Mouse (Mus musculus): ENCODE results near the gene Dap3.
"Not testable (repeated sequence)": the region's sequence is repeated elsewhere in the genome, so short reads cannot be mapped to it uniquely, and the experiment has no call there.

Dap3 gene

DNA sequence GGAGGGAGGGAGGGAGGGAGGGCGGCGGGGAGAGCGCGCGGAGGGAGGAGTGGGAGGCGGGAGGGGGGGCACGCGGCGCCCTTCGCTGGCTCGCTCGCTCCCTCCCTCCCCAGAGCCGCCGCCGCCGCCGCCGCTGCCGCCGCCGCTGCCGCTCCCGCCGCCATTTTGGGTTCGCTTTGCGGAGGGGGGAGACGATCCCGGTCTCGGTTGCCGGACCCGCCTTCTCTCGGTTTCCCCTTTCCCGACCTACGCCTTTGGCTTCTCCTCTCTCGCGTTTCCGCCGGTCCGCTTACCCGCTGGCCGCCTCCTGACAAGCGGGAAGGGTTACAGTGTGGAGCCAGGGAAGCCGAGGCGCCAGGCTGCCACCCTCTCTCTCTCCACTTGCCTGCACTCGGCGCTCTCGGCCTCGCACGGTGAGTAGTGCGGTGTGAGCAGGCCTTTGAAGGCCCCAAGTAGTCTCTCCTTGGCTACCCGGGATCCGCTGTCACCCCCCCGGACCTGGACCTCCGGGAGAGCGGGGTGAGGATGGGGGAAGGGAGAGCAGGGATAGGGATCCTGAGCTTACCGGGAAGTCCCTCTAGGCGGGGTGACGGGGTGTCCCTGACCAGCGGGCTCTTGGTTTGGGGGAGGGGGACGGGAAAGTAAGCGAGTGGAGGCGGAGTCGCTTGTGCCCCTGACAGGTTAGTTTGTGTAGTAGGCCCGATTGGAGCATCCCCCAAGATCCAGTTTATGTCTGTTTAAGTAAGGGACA, at the start of gene Dap3, which contains the start of gene Ash1l:
TSS of gene Dap3 (minus strand) at position 606 of the 751 bp plus-strand sequence.
TSS of gene Ash1l (plus strand) at position 47 of the 751 bp plus-strand sequence.
- peak; percentile 70 to 72 for DNase-seq

- no peak for DNase-seq
These were observed 41.8 kb upstream of the Dap3 start for GRCm38 (mm10) chr3:88992793-88993192.

DNA sequence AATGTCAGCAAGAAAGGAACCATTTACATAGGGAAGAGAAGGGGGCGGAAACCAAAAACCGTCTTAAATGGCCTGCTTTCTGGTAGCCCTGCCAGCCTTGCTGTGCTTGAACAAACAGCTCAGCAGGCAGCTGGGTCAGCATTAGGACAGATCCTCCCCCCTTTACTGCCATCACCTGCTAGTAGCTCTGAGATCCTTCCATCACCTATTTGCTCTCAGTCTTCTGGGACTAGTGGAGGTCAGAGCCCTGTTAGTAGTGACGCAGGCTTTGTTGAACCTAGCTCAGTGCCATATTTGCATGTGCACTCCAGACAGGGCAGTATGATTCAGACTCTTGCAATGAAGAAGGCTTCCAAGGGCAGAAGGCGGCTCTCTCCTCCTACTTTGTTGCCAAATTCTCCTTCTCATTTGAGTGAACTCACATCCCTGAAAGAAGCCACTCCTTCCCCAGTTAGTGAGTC, 33.0 kb upstream of the Dap3 start:
- no peak for DNase-seq

GRCm38 (mm10) chr3:88981206-88982010, 30.4 kb upstream of the Dap3 start:
- peak in 1 of 2 experiments; percentile 3 for DNase-seq

DNA sequence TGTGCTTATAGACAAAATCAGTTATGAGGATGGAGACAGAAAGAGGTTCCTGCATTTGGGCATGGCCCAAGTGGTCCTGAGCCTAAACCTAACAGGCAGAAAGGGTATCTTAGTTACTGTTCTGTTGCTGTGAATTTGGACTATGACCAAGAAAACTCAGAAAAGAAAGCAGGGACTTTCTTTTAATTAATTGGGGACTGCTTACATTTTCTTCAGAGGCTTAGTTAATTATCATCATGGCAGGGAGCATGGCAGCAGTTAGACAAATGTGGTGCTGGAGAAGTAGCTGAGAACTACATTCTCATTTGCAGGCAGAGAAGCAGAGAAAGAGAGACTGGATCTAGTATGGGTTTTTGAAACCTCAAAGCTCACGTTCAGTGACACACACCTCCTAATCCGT, 24.0 kb upstream of the Dap3 start:
- no peak for DNase-seq

DNA sequence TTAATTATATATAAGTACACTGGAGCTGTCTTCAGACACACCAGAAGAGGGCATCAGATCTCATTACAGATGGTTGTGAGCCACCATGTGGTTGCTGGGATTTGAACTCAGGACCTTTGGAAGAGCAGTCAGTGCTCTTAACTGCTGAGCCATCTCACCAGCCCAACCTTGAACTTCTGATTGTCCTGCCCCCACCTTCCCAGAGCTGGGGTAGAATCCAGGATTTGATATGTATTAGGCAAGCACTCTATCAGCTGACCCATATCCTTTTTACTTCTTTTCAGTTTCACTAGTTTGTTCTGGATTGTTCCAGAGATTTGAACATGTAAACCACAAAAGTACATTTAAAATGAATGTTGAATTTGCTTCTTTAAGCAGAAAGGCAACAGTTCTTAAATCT, 12.2 kb upstream of the Dap3 start:
- not testable (repeated sequence) for DNase-seq

GRCm38 (mm10) chr3:88953736-88954135, 2.8 kb upstream of the Dap3 start:
- no peak for DNase-seq

DNA sequence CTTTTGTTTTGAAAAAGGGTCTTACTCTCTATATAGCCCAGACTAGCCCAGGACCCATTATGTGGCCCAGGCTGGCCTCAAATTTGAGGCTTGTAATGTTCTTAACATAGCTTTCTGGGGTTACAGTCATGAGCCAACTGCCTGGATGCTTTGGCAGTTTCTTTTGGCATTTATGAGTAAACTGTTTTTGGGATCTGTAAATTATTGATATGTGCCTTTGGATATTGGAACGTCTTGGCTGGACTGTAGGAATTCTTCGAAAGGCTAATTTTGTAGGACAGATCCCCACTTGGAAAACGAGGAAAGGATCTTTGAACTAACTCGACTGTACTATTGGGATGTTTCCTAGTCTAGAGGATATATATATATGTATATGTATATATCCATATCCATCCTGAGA, 2.3 kb upstream of the Dap3 start:
- peak; percentile 15 to 29 for DNase-seq

GRCm38 (mm10) chr3:88951327-88951800, 383 bp upstream of the Dap3 start:
- DNase-seq: no peak

GRCm38 (mm10) chr3:88949786-88950575, 1.0 kb downstream of the Dap3 start:
- peak; percentile 89 to 91 for DNase-seq

- no peak for DNase-seq
These were observed 6.9 kb downstream of the Dap3 start for GRCm38 (mm10) chr3:88944109-88944508.

GRCm38 (mm10) chr3:88942316-88942880, 8.6 kb downstream of the Dap3 start:
- no peak for DNase-seq

GRCm38 (mm10) chr3:88939749-88940148, 11.2 kb downstream of the Dap3 start:
- DNase-seq: peak in 1 of 2 experiments; percentile 35

GRCm38 (mm10) chr3:88939071-88939470, 11.9 kb downstream of the Dap3 start:
- no peak for DNase-seq

DNA sequence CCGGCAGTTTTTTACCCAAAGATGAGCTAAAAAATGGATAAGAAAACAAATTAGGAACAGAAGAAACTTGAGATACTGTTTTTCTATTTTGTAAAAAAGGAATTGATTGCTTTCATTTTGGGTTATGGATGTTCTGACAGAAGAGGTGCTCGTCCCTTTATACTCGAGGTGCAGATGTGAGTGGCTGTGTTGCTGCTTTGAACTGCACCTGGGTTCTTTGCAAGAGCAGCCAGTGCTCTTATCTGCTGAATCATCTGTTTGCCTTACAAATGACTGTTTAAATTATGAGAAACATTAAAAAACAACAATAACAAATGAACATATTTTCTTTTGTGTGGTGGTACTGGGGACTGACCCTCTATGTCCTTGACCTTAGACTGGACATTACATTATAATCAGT, 21.5 kb downstream of the Dap3 start:
- no peak for DNase-seq

GRCm38 (mm10) chr3:88925651-88926050, 25.3 kb downstream of the Dap3 start:
- no peak for DNase-seq

DNA sequence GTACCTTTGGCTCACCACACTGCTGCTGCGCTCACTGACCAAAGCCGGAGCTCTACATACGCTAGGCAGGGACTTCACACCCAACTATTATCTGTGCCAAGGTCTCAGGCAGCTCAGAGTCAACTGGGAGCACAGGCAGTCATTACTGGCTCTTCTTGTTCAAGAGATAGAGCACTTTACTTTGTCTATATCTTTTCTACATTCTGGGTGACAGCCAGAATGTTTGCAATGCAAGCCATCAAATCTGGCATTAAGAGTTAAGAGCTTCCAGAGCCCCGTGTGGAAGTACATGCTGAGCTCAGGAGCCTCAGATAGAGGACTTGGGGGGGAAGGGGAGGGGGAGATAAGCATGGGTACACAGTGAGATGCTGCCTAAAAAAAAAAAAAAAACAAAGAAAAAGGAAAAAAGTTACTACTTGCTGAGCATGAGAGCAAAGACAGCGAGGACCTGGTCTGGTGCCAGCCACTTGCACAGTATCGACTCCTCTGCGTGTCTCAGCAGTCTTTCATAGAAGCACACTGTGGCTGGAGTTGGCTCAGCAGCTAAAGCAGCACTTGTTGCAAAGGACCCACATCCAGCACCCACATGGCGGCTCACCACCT, 26.9 kb downstream of the Dap3 start:
- DNase-seq: no peak

DNA sequence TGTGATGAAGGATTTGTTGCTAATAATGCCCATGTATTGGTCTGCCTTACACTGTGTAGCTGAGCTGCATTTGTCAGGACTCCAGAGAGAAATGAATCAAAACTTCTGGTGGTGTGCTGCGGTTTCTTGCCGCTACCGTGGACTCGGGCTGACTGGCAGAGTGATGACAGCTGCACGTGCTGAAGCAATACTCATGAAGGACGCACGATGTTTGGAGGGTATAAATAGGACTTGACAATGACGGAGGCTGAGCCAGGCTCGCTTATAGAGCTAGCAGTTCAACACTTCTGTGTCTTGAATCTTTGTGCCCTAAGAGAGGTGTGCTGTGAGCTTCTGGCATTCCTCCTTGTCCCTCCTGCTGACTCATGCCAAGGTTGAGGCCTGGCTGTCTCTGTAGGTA, 29.6 kb downstream of the Dap3 start:
- DNase-seq: no peak

DNA sequence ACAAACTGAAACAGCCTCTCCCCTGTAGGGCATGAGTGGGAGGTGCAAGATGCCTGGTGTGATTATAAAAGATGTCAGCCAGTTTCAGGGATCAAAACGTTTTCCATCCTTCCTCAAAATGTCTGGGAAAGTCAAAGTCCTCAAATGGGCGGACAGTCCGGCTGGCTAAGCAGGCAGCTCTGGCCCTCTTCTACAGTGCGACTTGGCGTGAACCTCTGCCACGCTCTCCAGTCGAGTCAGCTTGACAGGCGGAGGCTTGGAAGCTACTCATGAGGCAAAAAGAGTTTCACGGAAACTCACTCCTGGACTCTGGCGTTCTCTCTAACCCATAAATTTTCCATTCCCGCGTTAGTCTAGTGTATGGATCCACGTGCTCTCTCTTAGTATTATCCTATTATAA, 32.0 kb downstream of the Dap3 start:
- DNase-seq: peak in 1 of 2 experiments; percentile 29

GRCm38 (mm10) chr3:88914384-88914810, 36.6 kb downstream of the Dap3 start:
- no peak for DNase-seq

GRCm38 (mm10) chr3:88913511-88914383, 37.2 kb downstream of the Dap3 start, which contains the start of gene Msto1:
TSS of gene Msto1 (minus strand) at chr3:88913999.
- peak; percentile 92 to 94 for DNase-seq

Data from kidney, adult 8-10 months (tissue).